Mouse (Mus musculus): ENCODE results near the gene Ifi204.

GRCm38 (mm10) chr1:173740537-173740936, 26.2 kb downstream of the Ifi204 start:
- no peak for TF ChIP-seq CTCF (IDR thresholded peaks at IDR 0.05; ENCODE audit: extremely low read depth, insufficient read length, insufficient replicate concordance, low read depth, low read length)
- no peak for TF ChIP-seq POLR2A (IDR thresholded peaks at IDR 0.05; ENCODE audit: low read depth, low read length)

Measured in small intestine, adult 2 months (tissue).